Mouse (Mus musculus) CD4-positive, CD25-positive, alpha-beta regulatory T cell, adult 4 months (primary cell): ENCODE results near the gene Fhdc1. TPM values are rescaled to one million over a fixed set of nuclear protein-coding genes. Genes with fewer than 3 reads are reported as not detected.

Source experiments
- ATAC-seq: one replicate; pipeline ENCODE4 v1.8.0; 2017
- polyA plus RNA-seq, 2 experiments: library from polyadenylated mRNA; unstranded; fragments of 100-300 nt; shearing (Covaris generic); gene quantifications; one replicate each; pipeline ENCODE4 v1.2.1; 2017

Fhdc1 gene
- polyA plus RNA-seq = under 1 TPM; 0.47 to 0.62 TPM

DNA sequence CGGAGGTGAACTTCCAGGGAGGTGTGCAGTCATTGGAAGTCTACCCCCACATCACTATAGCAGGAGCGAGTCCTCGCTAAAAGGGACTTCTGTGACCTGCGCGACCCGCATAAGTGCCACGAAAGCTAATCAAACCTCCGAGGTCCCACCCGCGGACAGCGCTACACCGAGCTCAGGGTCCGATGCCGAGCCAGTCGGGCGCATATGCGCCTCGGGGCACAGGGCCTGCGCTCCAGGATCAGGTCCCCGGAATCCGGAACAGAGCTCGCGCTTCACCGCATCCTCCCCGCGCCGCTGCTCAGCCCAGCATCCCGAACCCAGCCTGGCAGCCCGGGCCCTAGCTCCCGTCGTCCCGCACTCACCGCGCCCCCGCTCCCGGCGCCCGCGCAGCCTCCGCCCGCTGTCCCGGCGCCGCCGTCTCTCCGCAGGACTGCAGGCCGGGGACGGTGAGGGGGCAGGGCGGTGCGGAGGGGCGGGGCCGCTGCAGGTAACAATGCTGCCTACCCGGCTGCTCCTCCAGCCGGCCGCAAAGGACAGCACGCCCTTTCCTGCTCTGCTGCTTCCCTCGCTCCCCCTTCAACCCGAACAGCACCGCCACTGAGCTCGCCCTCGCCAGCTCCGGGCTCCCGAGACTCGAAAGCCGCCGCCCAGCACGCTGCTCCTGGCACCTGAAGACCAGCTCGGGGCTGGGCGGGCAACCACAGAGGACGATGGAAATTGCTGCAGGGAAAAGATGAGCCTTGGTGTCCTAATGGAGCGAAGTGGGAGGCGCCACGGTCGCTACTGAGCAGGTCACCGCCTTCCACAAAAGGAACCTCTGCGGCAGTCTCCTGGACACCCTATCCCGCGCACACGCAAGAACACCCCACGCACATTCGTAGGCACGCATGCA lies at the start of gene Fhdc1:
Gene Fhdc1, minus strand, starts transcription at position 424 of the 892 bp plus-strand sequence.
- ATAC-seq = peak; percentile 63

GRCm38 (mm10) chr3:84529021-84529420 lies 48.8 kb upstream of the Fhdc1 start:
- no peak for ATAC-seq

GRCm38 (mm10) chr3:84524952-84525351 lies 44.7 kb upstream of the Fhdc1 start:
- no peak for ATAC-seq

GRCm38 (mm10) chr3:84516163-84516562 lies 35.9 kb upstream of the Fhdc1 start:
- ATAC-seq = no peak

DNA sequence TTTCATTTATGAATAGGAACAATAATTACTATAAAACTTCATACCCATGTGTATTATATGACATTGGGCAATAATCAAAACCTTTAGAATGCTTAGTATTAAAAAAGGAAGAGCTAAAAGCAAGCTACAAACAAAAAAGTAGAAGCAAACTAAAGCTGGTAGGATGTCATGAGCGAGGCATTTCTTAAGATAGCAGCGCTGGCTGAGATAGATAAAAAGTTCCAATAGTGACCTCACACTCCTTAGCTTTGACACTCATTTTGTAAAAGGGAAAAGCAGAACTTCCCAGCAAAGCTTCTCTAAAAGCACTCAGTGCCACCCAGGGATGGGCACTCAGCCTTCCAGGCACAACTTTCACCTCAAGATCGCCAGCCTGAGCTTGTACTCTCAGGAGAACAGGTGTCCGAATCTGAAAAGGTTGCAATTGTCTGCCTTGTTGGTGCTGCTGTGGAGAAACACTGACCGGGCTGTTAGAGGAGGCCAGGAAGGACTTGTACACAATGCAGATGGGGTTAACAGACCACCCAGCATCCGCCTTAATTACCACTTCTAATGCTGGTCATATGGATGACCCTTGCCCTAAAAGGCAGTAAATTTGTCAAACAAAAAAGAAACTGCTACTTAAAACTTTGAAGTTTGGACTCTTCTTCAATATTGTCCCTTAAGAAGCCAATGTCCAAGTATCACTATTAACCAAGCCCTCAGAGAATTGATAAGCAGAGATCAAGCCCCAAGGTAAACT lies 32.7 kb upstream of the Fhdc1 start:
- no peak for ATAC-seq

DNA sequence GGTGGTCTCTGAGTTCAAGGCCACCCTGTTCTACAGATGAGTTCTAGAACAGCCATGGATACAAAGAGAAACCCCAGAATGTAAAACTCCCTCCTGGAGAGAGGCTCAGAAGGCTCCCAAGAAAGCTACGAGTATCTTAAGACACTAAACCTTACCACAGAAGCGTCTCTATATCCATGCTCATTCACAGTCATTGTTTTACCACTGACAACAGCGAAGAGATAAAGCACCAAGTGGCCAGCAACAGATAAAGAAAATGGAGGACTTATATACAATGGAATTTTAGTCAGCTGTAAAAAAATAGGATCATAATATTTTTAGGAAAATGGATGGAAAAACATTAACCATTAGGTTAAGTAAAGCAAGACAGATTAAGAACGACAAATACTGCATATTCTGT lies 25.0 kb upstream of the Fhdc1 start:
- ATAC-seq = no peak

DNA sequence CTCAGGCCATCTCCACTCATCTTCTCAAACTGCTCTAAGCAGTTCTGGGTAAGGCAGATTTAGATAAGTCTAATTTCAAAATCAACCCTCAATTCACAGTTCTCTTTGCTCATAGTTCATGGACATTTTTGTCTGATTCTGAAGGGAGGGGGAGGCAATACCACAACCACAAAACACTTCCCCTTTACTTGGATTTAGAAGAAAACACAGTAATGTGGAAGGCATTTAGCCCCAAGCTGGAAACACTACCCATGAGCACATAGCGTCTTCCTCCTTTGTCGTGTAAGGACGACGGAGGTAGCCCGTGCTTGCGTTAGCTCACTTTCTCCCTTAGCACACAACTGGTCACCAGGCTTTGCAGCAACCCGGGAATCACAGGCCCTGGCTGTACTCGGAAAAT lies 24.1 kb upstream of the Fhdc1 start:
- no peak for ATAC-seq

GRCm38 (mm10) chr3:84502101-84502500 lies 21.9 kb upstream of the Fhdc1 start:
- no peak for ATAC-seq

- no peak for ATAC-seq
Measured at GRCm38 (mm10) chr3:84500491-84500890, 20.3 kb upstream of the Fhdc1 start.

GRCm38 (mm10) chr3:84497718-84498117 lies 17.5 kb upstream of the Fhdc1 start:
- no peak for ATAC-seq

DNA sequence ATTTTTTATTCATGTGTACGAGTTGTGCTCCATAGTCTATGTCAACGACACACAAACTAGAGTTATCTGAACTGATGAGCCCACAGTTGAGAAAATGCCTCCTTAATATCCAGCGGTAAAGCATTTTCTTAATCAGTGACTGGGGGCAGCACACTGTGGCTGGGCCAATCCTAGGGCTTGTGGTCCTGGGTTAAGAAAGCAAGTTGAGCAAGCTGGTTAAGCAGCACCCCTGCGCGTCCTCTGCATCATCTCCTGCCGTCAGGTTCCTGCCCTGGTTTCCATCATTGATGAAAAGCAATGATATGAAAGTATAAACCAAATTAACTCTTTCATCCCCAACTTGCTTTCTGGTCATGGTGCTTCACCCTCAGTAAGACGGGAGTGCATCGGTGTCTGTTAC lies 12.4 kb upstream of the Fhdc1 start:
- ATAC-seq = no peak

GRCm38 (mm10) chr3:84492148-84492547 lies 11.9 kb upstream of the Fhdc1 start:
- no peak for ATAC-seq

DNA sequence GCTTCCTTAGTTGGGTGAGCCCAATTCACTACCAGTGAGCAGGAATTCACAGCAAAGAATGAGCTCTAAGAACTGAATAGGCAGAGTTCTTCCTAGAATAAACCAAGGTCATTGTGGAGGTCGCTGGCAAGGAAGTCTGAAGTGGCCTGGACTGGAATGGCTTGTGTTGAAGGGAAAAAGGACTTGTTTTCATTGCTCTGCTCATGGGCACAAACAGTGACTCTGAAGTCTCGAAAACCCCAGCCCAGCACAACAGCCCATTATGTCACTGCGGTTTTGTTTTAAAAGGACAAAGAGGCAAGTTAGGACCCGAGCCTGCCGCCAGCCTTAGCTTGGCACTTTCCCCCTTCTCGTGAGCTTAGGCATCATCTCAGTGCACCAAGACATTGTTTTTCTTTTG lies 8.5 kb upstream of the Fhdc1 start:
- no peak for ATAC-seq

GRCm38 (mm10) chr3:84484891-84485290 lies 4.7 kb upstream of the Fhdc1 start:
- ATAC-seq = no peak

DNA sequence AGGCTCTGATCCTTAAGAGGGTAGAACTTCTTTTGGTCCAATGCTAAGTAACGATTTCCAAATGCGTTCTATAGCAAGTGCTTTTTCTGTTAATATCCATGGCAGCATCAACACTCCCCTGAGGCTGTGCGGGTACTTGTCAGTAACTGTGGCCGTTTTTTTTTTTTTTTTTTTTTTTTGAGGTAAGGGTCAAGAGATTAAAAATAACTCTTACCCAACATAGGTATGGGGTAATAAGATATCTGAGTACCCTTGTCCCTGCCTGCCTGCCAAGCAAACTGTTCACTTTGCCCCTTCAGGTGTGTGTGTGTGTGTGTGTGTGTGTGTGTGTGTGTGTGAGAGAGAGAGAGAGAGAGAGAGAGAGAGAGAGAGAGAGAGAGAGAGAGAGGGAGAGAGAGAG lies 4.1 kb upstream of the Fhdc1 start:
- ATAC-seq = no peak

DNA sequence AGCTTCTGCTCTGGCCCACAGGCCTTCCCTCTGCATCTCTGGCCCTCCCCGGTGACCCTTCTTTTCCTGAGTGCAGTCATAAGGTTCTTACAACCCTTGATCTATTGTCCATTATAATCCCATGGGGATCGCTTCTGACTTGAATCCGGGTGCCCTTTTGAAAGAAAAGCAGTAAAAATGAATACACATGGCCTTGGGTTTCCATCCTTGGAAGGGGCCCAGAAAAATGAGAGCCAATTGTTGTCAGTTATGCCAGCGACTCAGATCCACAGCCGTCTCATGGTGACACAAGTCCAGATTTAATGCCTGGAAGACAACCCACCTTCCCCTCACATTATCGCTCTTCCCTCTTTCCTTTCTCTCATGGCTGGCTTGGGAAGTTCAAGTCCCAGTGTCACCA lies 1.9 kb upstream of the Fhdc1 start:
- no peak for ATAC-seq

- ATAC-seq = no peak
Measured at GRCm38 (mm10) chr3:84481104-84481503, 875 bp upstream of the Fhdc1 start.

- peak; percentile 15 for ATAC-seq
Measured at GRCm38 (mm10) chr3:84479293-84480005, 780 bp downstream of the Fhdc1 start.

DNA sequence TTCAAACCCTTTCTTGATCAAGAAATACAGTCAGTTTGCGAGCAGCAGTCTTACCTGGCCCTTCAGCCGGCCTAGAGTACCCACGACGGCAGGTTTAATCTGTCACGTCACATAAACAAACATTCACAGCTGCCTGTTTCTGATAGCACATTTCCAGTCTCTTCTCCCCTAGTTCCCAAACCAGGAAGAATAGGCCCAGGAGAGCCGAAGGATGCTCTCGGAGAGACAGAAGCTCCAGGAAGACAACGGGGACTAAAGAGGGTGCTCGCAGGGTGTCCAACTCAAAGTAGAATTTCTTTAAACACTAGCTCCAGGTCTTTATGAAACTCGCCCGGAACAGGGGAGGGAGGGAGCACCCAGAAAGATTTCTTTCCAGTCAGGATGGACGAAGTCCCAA lies 1.3 kb downstream of the Fhdc1 start:
- ATAC-seq = no peak

DNA sequence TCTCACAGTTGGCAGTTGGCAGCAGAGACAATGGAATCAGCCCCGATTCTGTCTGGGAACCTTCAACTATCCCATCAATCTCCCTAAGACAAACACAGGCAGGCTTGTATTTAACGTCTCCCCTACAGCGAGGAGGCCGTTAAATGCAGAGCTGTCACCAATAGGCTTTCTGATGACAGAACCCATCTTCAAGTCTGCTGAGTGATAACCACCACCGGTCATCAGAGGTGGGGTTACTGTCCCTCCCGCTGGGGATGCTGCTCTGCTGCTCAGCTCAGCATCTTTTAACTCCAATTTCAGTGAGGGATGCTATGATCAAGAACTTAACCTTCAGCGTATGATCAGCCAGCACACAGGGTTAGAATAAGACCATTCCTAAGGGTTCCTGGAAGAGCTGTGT lies 2.0 kb downstream of the Fhdc1 start:
- ATAC-seq = no peak

- ATAC-seq = peak; percentile 30
Measured at GRCm38 (mm10) chr3:84477498-84477897, 2.7 kb downstream of the Fhdc1 start.

DNA sequence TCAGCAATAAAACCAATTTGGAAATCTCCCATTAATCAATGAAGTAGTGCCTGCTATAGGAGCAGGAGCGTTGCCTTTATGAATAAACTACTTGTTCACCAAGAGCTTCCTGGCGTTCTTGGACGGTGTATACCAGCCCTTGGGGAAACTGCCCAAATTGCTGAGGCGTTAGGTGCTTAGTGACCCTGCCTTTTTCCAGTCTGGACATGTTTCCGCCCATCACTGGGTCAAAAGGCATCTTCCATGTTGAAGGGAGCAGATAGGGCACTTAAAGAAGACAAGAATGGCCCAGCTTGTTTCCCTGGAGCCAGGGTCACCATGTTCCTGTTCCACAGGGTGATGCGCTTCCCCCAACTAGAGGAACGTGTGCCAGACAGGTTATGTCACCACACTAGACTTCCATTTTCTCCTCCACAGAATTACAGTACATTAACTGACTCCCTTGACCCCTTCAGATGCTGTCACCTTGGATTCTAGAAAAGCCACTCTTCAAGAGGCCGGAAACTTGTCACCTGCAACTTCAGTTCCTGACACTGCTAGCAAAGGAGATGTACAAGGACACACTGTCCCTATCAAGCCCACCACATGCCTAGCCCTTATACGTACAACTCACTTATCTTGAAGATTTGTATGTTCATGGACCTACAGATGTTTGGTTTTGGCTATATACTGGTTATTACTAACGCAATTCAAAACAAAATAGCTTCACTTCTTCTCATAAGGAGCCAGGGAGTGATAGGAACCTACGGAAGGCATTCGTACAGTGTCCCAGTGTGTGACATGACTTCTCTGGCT lies 5.1 kb downstream of the Fhdc1 start:
- ATAC-seq = no peak
